Mouse (Mus musculus) liver, postnatal 0 days (tissue): Measurements from ENCODE around the gene Sncb.

Source experiments
- CTCF ChIP-seq: sonication (generic); IDR thresholded peaks from 2 replicates; pipeline ENCODE4 v1.5.1; 2016; ENCODE audit warnings: antibody characterized with exemption, low read depth
- EP300 ChIP-seq: IDR thresholded peaks from 2 replicates; pipeline ENCODE4 v1.6.1; 2016; ENCODE audit warnings: antibody characterized with exemption, low read depth, mild to moderate bottlenecking

GRCm38 (mm10) chr13:54813381-54813780 is 47.0 kb upstream of the Sncb start:
- TF ChIP-seq EP300 (no peak), CTCF (no peak)
